Mouse (Mus musculus) 3T3-L1 (cell line): Measurements from ENCODE around the gene Fblim1.

Source experiments
- DNase-seq: peaks from one replicate; pipeline ENCODE4 v3.0.0-alpha.2; 2015; ENCODE audit warnings: low read depth, low spot score

Fblim1 gene

DNA sequence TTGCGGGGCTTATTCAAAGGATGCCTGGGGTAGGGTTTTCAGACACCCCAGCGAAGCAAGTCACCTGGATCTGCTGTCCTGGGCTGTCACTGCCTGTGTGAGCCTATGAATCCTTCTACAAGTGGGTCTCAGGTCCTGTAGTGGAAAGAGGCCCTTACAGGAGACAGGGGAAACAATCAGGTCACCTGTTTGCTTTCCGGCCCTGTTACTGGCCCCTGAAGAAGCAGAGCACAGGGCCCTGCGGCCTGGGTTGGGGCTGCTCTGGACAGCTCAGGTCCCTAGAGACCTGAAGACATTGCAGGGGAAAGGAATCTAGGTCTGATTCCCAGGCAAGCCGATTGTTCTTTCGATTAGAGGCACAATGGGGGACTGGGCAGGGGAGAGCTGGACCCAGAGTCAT lies 5.5 kb downstream of the Fblim1 start:
- no peak for DNase-seq

DNA sequence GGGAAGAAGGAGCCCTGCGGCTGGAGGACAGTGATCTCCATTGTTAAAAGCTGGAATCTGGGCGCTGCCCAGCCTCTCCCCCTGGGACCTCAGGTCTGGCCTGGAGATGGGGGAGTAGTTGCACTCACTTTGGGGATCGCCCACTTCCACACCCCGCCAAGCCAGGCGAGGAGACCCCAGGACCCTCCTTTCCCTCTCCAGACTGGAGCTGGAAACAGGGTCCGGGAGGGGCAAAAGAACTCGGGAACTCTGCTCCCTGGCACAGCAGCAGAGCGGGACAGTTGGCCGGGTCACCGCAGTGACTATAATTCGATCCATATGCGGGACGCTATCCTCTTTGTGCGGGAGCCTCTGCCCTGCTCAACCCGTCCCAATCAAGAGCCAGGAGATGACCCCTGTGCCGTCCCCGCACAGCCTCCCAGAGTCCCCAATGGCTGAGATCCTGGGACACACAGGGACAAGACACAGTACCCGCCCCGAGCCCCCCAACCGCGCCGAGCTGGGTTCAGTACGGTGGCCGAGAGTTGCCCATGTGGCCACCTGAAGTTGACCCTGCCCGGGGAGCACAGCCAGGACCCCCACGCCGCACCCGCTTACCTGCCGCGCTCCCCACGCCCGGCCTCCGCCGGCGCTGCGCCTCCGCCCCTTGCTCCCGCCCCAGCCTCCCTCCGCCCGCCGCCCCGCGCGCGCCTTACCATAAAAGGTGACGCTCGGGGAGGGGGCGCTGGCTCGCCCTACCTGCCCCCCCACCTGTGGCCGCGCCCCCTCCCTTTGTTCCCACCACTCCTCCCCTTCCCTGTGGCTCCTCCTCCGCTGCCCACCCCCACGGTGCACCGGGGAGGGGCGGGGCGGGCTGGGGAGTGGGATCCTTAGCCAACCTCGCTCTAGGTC lies 6.4 kb downstream of the Fblim1 start:
- DNase-seq, result peak; percentile 70

DNA sequence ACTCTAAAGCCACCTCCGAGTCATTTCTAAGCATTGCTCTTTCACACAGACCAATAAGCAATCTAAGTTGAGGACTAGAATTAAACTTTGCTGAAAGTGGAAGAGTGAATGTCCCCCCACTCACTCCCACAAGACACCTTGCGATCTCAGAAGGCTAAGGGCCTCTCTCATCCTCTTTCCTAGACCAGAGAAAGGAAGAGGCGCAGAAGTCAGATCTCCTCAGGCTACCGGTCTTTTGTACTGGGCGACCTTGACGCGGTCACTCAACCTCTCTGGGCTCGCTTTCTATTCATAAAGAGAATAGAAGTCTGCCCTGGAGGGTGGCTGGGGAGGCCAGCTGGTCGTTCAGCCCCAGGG lies 7.0 kb downstream of the Fblim1 start:
- DNase-seq, result no peak

DNA sequence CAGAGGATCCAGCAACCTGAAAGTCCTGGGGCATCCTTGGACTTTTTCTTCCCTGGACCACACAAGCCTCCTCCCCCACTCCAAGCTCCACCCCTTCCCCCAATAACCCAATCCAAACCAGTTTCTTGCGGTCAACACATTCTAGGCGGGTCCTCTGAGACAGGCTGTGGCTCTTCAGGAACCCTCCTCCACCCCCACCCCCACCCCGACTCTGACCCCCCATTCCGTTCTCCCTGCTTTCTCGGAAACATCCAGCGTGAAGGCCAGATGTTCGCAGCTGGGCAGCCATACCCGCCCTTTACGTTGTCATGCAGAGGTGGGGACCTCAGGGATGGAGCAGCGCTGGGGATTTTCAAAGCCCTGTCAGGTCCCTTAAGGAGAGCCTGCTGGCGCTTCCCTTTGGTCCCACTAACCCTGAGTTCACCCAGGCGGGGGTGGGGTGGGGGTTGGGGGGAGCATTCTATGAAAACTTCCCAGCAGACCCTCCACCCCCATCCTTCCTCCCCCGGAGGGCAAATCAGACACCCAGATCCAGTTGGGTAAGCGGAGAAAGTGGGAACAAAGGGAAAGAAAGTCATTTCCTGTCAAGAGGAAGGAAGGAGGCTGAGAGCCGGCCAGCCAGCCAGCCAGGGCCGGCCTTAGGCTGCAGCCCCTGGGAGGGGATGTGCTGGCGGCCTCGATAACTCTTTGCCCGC lies 7.5 kb downstream of the Fblim1 start:
- peak; percentile 89 for DNase-seq

DNA sequence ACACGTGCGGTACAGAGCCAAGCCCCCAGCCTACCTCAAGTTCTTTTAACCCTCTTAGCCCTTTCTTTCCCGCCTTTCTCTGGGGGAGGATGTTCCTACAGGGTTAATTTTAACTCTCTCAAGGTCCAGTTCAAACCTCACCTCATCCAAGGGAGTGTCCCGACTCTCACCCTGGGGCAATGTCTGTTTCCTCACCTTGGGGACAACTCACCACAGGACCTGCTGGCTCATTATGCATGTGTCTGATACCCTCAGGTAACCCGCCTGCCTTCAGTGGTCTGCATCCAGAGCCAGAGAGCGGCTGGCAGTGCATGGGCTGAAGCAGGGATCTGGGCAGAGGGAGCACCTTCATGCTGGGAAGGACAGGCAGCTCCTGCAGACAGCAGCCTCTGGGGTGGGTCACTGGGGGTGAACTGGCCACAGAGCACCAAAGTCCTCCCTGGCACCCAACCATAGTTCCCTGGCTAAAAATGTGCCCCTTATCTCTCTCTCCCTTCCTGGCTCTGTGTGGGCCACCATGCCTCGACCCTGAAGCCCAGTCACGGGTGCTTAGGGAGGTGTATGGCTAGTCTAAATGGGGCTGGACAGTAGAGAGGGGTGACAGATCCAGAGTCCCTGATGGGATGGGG lies 9.1 kb downstream of the Fblim1 start:
- DNase-seq, result no peak

DNA sequence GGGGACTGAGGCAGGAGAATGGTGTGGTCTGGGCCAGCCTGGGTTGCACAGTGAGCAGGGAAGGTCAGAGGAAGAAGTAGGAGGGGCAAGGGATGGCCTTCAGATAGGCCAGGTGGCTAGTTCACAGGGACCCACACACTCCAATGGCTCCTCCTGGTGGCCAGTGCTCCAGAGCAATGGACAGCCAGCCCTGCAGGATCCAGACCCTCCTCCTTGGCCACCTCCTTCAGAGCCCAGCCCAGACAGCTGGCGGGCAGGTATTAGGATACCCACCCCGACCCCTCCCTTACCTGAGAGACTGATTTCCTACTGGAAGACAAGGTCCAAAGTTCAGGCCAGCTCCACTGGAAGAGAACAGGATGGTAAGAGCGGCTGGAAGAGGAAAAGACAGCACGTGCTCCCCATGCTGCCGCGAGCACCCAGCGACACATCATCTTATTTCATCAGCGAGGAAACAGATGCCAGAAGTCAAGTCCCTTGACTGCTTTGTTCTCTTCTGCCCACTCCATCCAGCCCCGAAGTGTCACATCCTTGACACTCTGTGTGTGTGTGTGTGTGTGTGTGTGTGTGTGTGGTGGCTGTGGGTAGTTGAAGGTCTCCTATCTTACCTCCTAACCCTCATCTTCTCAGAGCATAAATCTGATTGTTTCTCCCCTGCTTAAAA lies 10.2 kb downstream of the Fblim1 start:
- no peak for DNase-seq

DNA sequence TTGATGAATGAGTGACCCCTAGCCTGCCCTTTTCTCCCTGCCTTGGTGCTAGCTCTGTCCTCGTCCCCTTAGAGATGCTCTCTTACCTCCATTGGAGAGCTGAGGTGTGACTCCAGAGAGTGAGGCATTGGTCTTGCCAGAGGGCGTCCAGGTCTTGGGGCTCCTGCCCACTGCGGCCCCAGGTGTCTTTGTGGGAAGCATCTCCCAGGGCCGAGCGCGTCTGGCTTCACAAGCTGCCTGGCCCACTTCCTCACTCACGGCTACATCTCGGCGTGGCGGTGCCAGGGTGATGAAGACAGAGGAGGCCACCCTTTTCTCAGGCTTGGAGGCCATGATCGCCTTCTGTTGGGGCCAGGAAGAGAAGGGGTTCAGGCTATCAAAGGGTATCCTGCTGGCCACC lies 10.8 kb downstream of the Fblim1 start:
- no peak for DNase-seq

DNA sequence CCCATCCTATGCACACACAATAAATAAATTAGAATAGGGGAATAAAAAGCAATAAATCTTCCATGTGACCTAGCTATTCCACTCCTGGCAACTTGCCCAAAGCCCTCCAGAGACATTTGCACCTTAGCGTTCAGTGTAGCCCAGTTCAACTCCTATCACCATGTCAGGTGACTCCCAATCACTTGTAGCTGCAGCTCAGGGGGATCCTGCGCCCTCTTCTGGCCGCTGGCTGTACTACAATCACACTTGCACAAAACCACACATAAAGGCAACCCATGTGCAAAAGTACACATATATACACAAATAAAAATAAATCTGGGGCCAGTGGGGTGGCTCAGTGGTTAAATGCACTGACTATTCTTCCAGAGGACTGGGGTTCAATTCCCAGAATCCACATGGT lies 14.3 kb downstream of the Fblim1 start:
- peak; percentile 54 for DNase-seq

DNA sequence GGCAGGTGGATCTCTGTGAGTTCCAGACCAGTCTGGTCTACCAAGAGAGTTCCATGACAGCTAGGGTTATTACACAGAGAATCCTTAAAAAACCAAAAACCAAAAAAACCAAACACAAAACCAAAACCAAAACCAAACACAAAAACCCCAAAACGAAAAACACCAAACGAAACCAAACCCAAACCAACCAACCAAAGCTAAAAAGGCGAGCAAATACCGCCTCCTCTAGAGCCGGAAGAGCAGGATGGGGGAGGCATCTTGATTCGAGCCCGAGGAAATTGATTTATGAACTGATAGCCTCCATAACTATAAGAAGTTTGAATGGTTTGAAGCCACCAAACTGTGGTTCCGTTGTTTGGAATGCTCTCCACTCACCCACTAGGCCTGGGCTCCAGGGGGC lies 22.0 kb downstream of the Fblim1 start:
- no peak for DNase-seq

DNA sequence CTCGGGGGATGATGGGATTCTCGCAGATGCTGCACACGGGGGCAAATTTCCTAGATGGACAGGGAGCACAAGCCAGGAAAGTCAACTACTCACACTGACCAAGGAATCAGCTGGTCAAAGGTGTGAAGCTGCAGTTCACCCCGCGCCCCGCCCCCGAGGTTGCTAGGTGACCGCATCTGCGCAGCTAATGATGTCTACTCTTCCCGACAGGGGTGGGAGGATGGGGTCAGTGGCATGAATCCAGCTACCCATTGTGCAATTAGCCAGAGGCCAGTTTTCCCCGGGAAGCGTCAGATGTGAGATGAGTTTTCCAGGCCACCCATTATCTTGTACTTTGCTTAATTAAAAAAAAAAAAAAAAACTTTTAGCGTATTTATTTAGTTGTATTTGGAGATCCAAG lies 24.8 kb downstream of the Fblim1 start:
- DNase-seq, result no peak

DNA sequence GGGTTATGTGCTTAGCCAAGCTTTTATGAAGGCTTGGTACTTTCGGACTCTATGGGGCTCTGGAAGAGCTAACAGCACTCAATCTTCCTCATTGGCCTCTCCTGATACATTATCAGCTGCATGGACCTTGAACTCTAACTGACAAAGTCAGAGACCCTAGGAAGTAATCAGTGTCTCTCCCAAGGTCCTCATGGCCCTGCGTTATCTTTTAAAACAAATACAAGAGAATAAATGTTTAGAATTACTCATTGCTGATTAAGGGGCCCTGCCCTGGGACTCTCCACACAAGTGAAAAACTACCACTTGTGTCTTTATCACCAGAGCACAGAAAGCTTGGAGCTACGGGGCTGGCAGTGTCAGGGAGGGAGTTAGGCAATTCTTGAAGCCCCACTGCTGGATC lies 27.1 kb downstream of the Fblim1 start:
- no peak for DNase-seq

DNA sequence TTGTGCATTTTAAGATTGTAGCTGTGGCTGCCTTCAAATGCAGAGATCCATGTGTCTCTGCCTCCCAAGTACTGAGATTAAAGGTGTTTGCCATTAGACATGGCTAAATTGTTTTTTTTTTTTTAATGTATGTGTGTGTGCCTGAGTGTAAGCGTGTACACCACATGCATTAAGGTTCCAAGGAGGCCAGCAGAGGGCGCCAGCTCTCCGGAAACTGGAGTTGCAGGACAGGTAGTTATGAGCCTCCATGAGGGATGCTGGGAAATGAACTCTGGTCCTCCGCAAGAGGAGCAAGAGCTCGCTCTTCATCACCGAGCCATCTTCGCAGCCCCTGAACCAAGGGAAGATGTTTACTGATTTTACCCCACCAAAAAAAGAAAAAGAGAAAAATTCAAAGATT lies 29.0 kb downstream of the Fblim1 start:
- DNase-seq, result no peak

DNA sequence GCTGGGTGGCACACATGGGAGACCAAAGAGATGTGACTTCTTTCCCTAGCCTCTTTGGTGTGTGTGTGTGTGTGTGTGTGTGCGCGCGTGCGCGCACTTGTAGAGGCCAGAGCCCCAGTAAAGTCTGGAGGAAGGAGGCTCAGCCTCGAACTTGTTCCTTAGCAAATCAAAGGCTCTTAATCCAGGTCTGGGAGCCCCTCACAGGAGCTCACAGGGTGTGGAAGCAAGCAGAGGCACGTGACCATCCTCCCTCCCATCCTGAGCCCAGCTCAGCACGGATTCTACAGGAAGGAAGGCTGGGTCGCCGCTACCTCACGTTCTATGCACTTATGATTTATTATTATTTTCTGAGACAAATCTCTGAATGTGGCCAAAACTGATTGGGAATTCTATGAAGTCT lies 29.5 kb downstream of the Fblim1 start:
- no peak for DNase-seq

DNA sequence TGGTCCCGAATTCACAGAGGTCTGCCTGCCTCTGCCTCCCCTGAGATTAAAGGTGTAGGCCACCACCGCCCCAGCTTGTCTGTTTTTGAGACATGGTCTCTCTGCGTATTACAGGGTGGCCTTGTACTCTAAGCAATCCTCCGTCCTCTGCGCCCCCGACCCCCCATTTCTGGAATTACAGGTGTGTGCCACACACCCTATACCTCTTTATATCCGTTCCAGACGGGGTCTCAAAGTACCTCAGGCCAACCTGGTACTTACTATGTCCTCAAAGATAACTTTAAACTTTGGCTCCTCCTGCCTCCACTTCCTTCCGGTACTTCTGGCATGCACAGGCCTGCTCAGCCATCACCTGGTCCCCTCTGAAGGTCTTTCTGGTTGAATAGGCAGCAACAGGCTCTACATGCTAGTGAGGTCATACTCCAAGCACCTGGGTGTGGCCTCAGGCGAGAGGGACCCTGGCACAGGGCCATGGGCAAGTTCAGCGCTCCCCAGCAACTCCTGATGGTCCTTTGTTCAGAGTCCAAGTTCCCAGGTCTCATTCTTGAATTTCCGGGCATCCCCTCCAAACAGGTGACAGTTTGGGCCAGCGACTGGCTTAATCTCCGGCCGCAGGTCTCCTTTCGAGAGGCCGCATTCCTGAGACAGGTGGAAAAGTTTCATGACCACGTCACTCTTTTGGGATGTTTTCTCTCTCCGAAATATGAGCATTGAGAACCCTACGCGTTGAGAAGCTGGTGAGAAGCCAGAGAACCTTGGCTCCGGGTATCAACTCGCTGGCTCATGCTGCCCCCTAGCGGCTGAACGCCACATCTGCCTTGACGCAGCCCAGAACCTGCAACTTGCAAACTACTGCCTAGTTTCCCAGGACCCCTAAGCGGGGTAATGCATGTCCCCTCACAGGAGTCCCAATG lies 30.9 kb downstream of the Fblim1 start:
- peak; percentile 90 for DNase-seq

DNA sequence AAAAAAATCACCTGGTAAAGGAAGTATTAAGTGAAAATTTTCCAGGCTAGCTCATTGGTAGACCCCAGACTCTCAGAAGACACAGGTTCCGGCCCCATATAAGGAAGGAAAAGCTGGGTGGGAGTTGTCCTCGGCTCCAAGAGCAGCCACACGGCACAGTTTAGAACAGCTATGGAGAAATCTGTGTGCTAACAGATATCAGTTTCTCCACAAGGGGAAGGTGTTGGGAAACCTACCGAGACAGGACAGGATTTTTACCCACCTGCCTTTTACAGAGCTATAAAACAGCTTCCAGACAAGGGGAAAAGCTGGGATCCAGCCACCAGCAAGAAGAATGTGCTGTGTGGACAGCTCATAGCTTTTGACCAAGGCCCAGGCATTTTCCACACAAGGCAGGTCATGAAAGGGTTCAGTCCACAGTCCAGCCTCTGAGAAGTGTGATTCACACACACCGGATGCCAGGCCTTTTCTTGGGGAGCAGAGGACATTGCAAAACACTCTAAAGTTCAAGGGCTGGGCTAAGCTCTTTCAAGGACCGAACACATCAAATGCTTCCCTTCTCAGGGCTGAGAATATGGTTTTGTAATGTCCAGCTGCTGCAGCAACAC lies 32.4 kb downstream of the Fblim1 start:
- DNase-seq, result peak; percentile 96

DNA sequence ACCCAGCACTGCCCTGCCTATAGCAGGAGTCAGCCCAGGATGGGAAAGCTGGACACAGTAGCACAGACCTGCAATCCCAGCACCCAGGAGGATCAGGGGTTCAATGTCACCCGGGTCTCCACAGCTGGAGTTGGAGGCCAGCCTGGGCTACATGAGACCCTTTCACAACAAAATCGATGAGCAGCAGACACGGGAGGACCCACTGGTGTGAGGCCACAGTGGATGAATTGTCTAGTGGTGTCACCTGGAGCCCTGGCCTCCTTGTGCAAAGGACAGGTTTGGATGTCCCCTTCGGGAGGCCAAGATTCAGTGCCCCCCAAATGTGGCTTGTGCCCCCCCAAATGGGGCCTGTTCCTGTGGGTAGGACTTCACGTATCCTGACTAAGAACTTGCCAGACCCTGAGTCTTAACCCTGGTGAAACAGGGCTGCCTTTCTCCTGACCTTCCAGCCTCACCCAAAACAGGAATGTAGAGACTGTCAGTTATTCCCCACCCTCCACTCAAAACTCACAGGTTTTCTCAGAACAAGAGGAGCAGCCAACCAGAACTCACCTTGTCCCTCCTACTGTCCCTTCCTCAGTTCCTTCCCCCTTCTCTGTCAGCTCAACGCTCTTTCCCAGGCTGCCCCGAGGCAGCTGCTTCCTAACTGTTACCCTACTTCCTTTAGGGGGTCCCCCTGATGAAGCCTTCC lies 33.1 kb downstream of the Fblim1 start:
- peak; percentile 68 for DNase-seq

DNA sequence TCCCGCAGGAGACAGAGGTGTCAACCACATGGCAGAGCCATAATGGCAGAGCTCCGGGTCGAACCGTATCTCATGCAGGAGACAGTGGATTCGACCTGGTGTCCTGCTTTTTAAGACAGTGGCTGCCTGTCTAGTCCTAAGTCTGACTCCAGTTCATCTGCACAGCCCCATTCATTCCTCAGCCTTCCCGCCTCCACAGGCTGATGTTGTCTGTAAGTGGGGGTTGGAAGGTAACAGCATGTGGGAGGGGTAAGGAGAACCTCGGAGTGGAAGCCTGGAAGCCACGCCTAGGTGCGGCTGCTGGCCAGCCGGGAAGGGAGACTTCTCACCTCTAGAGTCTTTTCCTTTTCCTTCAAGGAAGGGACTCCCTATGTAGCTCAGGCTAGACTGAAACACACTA lies 34.0 kb downstream of the Fblim1 start:
- DNase-seq, result no peak

DNA sequence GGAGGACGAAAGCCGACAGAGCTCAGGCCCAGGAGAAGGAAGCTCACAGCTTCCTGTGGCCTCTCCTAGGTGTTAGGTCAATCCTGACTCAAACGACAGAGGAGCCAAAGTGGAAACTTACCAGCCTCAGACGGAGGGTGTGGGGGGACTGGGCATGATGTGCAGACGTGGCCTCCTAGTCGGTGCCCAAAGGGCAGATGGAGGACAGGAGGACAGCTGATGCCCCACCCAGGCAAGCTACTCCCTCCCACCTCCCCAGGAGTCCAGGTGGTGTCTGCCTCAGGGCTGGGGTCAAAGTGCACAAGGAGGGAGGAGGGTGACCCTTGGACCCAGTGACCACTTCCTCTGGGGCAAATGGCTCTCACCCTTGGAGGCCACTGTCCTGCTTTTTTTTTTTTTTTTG lies 34.6 kb downstream of the Fblim1 start:
- no peak for DNase-seq

DNA sequence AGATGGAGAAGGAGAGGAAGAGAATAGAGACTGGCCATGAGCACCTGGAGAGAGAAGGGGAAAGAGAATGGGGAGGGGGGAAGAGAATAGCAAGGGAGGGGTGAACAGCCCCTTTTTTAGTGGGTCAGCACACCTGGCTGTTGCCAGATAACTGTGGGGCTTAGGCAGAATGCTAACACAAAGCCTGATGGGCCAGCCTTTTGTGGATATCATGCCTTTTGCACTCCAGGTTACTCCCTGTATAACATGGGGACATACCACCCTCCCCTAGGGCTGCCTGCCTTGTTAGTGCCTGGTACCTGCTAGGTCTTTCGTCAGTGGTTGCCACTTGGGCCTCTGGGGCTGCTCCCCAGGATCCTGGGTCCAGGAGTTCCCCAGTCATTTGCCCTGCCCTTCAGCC lies 35.1 kb downstream of the Fblim1 start:
- no peak for DNase-seq

DNA sequence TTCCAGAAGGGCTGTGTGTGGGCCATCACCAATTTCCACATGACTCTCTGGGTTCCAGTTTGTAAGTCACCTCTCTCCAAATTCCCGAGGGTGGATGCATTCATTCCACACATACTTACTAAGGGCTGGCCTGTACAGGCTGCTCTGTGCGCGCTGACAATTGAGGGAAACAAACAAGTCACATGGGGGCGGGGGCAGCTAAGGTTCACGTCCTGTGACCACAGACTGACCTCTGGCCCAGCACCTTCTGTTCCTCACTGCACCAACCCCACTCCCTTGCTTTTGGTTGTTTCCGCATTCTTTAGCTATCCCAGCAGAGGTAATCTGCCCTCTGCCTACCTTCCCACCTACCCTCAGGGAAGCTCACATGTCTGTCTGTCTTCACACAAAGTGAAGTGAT lies 35.9 kb downstream of the Fblim1 start:
- DNase-seq, result peak; percentile 57
